Mouse (Mus musculus): ENCODE data around the gene Gm17349. TPM values are rescaled to one million over a fixed set of nuclear protein-coding genes. Genes with fewer than 3 reads are reported as not detected.
A peak's percentile ranks its signal among the peaks of the same experiment; 100 is the strongest.

The Gm17349 gene
- total RNA-seq, 4 experiments from 2014 or later: 30.4 to 55.2 (median 34.8) TPM

GRCm38 (mm10) chr15:99699715-99700114, 5.6 kb downstream of the Gm17349 start:
- DNase-seq: no peak

- DNase-seq: no peak
Measured at GRCm38 (mm10) chr15:99698533-99699085, 6.7 kb downstream of the Gm17349 start.

GRCm38 (mm10) chr15:99697309-99697708, 8.0 kb downstream of the Gm17349 start:
- DNase-seq: no peak

- DNase-seq: no peak
Measured at GRCm38 (mm10) chr15:99691976-99692375, 13.3 kb downstream of the Gm17349 start.

GRCm38 (mm10) chr15:99690924-99691323, 14.4 kb downstream of the Gm17349 start:
- no peak for DNase-seq

GRCm38 (mm10) chr15:99688712-99689111, 16.6 kb downstream of the Gm17349 start:
- DNase-seq: no peak

GRCm38 (mm10) chr15:99684156-99684555, 21.1 kb downstream of the Gm17349 start:
- DNase-seq: no peak

GRCm38 (mm10) chr15:99682880-99683279, 22.4 kb downstream of the Gm17349 start:
- no peak for DNase-seq

GRCm38 (mm10) chr15:99679008-99679407, 26.3 kb downstream of the Gm17349 start:
- no peak for DNase-seq

- no peak for DNase-seq
Measured at GRCm38 (mm10) chr15:99678063-99678800, 27.1 kb downstream of the Gm17349 start.

- DNase-seq: no peak
Measured at GRCm38 (mm10) chr15:99677089-99677488, 28.2 kb downstream of the Gm17349 start.

- DNase-seq: no peak
Measured at GRCm38 (mm10) chr15:99674866-99675265, 30.4 kb downstream of the Gm17349 start.

GRCm38 (mm10) chr15:99671783-99672182, 33.5 kb downstream of the Gm17349 start:
- DNase-seq: no peak

- no peak for DNase-seq
Measured at GRCm38 (mm10) chr15:99670964-99671670, 34.2 kb downstream of the Gm17349 start.

- DNase-seq: peak; percentile 46
Measured at GRCm38 (mm10) chr15:99670154-99670821, 35.0 kb downstream of the Gm17349 start, which contains the start of gene Asic1. TSS of gene Asic1 (plus strand) at chr15:99670368.

- DNase-seq: no peak
Measured at GRCm38 (mm10) chr15:99669392-99669791, 35.9 kb downstream of the Gm17349 start.

- peak; percentile 46 for DNase-seq
Measured at GRCm38 (mm10) chr15:99668881-99669280, 36.4 kb downstream of the Gm17349 start.

- no peak for DNase-seq
Measured at GRCm38 (mm10) chr15:99667544-99667943, 37.7 kb downstream of the Gm17349 start.

GRCm38 (mm10) chr15:99664600-99665451, 40.5 kb downstream of the Gm17349 start:
- DNase-seq: peak; percentile 43

GRCm38 (mm10) chr15:99663964-99664599, 41.2 kb downstream of the Gm17349 start:
- DNase-seq: no peak

GRCm38 (mm10) chr15:99662371-99662770, 42.9 kb downstream of the Gm17349 start:
- DNase-seq: no peak

Measured in adrenal gland, adult 8-10 months (tissue).